Mouse (Mus musculus) spleen, adult 18-20 months (tissue): ENCODE measurements around the gene Ada.

Source experiments
- DNase-seq, 2 experiments: peaks; one replicate each; pipeline ENCODE4 v3.0.0; 2022; ENCODE audit warnings: mixed read lengths in 2 of 2

Gene Ada

GRCm38 (mm10) chr2:163728300-163728699, 21.7 kb downstream of the Ada start:
- no peak for DNase-seq

GRCm38 (mm10) chr2:163726766-163727393, 23.2 kb downstream of the Ada start:
- no peak for DNase-seq

- DNase-seq, result no peak
Observed at GRCm38 (mm10) chr2:163722550-163722949, 27.5 kb downstream of the Ada start.

- no peak for DNase-seq
Observed at GRCm38 (mm10) chr2:163719616-163720015, 30.4 kb downstream of the Ada start.

GRCm38 (mm10) chr2:163718951-163719603, 31.0 kb downstream of the Ada start:
- DNase-seq, result peak; percentile 70 to 84

GRCm38 (mm10) chr2:163718526-163718925, 31.5 kb downstream of the Ada start:
- DNase-seq, result no peak

- DNase-seq, result no peak
Observed at GRCm38 (mm10) chr2:163716853-163717252, 33.2 kb downstream of the Ada start.

- DNase-seq, result no peak
Observed at GRCm38 (mm10) chr2:163716448-163716847, 33.6 kb downstream of the Ada start.

GRCm38 (mm10) chr2:163713340-163713739, 36.7 kb downstream of the Ada start:
- no peak for DNase-seq

- no peak for DNase-seq
Observed at GRCm38 (mm10) chr2:163712874-163713273, 37.2 kb downstream of the Ada start.

- DNase-seq, result no peak
Observed at GRCm38 (mm10) chr2:163712473-163712872, 37.6 kb downstream of the Ada start.

GRCm38 (mm10) chr2:163711368-163711868, 38.6 kb downstream of the Ada start:
- no peak for DNase-seq

GRCm38 (mm10) chr2:163710606-163711159, 39.4 kb downstream of the Ada start:
- DNase-seq, result no peak

- DNase-seq, result no peak
Observed at GRCm38 (mm10) chr2:163710000-163710399, 40.0 kb downstream of the Ada start.

GRCm38 (mm10) chr2:163708763-163709250, 41.2 kb downstream of the Ada start:
- DNase-seq, result no peak

- no peak for DNase-seq
Observed at GRCm38 (mm10) chr2:163708321-163708720, 41.7 kb downstream of the Ada start.

- DNase-seq, result no peak
Observed at GRCm38 (mm10) chr2:163703599-163704260, 46.3 kb downstream of the Ada start.

- DNase-seq, result no peak
Observed at GRCm38 (mm10) chr2:163702921-163703320, 47.1 kb downstream of the Ada start.

GRCm38 (mm10) chr2:163702431-163702830, 47.6 kb downstream of the Ada start:
- no peak for DNase-seq

- DNase-seq, result no peak
Observed at GRCm38 (mm10) chr2:163699078-163699780, 50.8 kb downstream of the Ada start.

GRCm38 (mm10) chr2:163697764-163698480, 52.1 kb downstream of the Ada start:
- no peak for DNase-seq

- DNase-seq, result no peak
Observed at GRCm38 (mm10) chr2:163696763-163697162, 53.3 kb downstream of the Ada start.
